Mouse (Mus musculus): ENCODE measurements around the gene Pcyt1b. TPM values are rescaled to one million over a fixed set of nuclear protein-coding genes. Genes with fewer than 3 reads are reported as not detected.

Gene Pcyt1b
- polyA plus RNA-seq, 1 experiment from 2014 or later = 1.5 TPM

GRCm38 (mm10) chrX:93749165-93749564 is 94.5 kb downstream of the Pcyt1b start:
- no peak overlapping the region for H3K4me3 ChIP-seq
- H3K27ac ChIP-seq (replicated peaks) = no peak overlapping the region
- H3K4me2 ChIP-seq = no peak overlapping the region
- H3K36me3 ChIP-seq = no peaks in the 10 kb centered on the region
- H3K4me1 ChIP-seq = no peaks in the 10 kb centered on the region
- no peaks in the 10 kb centered on the region for H3K9me3 ChIP-seq
- H3K9ac ChIP-seq = no peak overlapping the region
- WGBS = 87% methylated on average over 1 of the region's 1 CpGs
- no peak for ATAC-seq (ENCODE audit: extremely low read depth, insufficient number of reproducible peaks, low FRiP score, low TSS enrichment)
- no peaks in the 10 kb centered on the region for H3K27me3 ChIP-seq (replicated peaks)

- H3K27ac ChIP-seq (replicated peaks) = no peak overlapping the region
- H3K4me2 ChIP-seq = no peak overlapping the region
- H3K36me3 ChIP-seq = no peaks in the 10 kb centered on the region
- WGBS = 67% methylated on average over 6 of the region's 6 CpGs
- no peak overlapping the region for H3K4me3 ChIP-seq
- 0 out of 2 replicates have a peak, but pooled peaks cover 1% of the 10 kb centered on the region for H3K4me1 ChIP-seq
- no peak overlapping the region for H3K9ac ChIP-seq
- ATAC-seq (ENCODE audit: extremely low read depth, insufficient number of reproducible peaks, low FRiP score, low TSS enrichment) = no peak
- no peaks in the 10 kb centered on the region for H3K27me3 ChIP-seq (replicated peaks)
- H3K9me3 ChIP-seq = no peaks in the 10 kb centered on the region
These were observed 95.9 kb downstream of the Pcyt1b start for GRCm38 (mm10) chrX:93750566-93750965.

- Histone ChIP-seq H3K4me2 (no peak overlapping the region), H3K9ac (no peak overlapping the region), H3K36me3 (no peaks in the 10 kb centered on the region), H3K27me3 (replicated peaks) (0 out of 2 replicates have a peak, but pooled peaks cover 3% of the 10 kb centered on the region), H3K4me1 (peaks cover 14% of the 10 kb centered on the region; the same call in 1 of the 2 replicates), H3K4me3 (no peak overlapping the region), H3K27ac (replicated peaks) (no peak overlapping the region), H3K9me3 (no peaks in the 10 kb centered on the region)
- 55% methylated on average over 11 of the region's 11 CpGs for WGBS
- no peak for ATAC-seq (ENCODE audit: extremely low read depth, insufficient number of reproducible peaks, low FRiP score, low TSS enrichment)
These were observed 100.7 kb downstream of the Pcyt1b start for GRCm38 (mm10) chrX:93755210-93755842.

- Histone ChIP-seq H3K4me3 (no peak overlapping the region), H3K9me3 (no peaks in the 10 kb centered on the region), H3K36me3 (no peaks in the 10 kb centered on the region), H3K4me1 (peaks cover 14% of the 10 kb centered on the region; the same call in 1 of the 2 replicates), H3K27me3 (replicated peaks) (peaks cover 4% of the 10 kb centered on the region; the same call in 1 of the 2 replicates), H3K27ac (replicated peaks) (no peak overlapping the region), H3K9ac (no peak overlapping the region), H3K4me2 (no peak overlapping the region)
- no peak for ATAC-seq (ENCODE audit: extremely low read depth, insufficient number of reproducible peaks, low FRiP score, low TSS enrichment)
- 55% methylated on average over 7 of the region's 7 CpGs for WGBS
These were observed 102.3 kb downstream of the Pcyt1b start for GRCm38 (mm10) chrX:93756867-93757455.

- no peaks in the 10 kb centered on the region for H3K9me3 ChIP-seq
- H3K27ac ChIP-seq (replicated peaks) = no peak overlapping the region
- WGBS = 72% methylated on average over 3 of the region's 3 CpGs
- peaks cover 15% of the 10 kb centered on the region for H3K27me3 ChIP-seq (replicated peaks)
- ATAC-seq (ENCODE audit: extremely low read depth, insufficient number of reproducible peaks, low FRiP score, low TSS enrichment) = no peak
- H3K4me1 ChIP-seq = peaks cover 11% of the 10 kb centered on the region; the same call in 1 of the 2 replicates
- H3K9ac ChIP-seq = no peak overlapping the region
- peaks cover 7% of the 10 kb centered on the region for H3K36me3 ChIP-seq
- H3K4me2 ChIP-seq = no peak overlapping the region
- no peak overlapping the region for H3K4me3 ChIP-seq
These were observed 106.1 kb downstream of the Pcyt1b start for GRCm38 (mm10) chrX:93760770-93761169.

GRCm38 (mm10) chrX:93789562-93789961 is 134.9 kb downstream of the Pcyt1b start:
- Histone ChIP-seq H3K9me3 (no peaks in the 10 kb centered on the region), H3K9ac (no peak overlapping the region), H3K36me3 (peaks cover 6% of the 10 kb centered on the region; the same call in 1 of the 2 replicates), H3K4me1 (no peaks in the 10 kb centered on the region), H3K4me2 (no peak overlapping the region), H3K27ac (replicated peaks) (no peak overlapping the region), H3K4me3 (no peak overlapping the region), H3K27me3 (replicated peaks) (0 out of 2 replicates have a peak, but pooled peaks cover 5% of the 10 kb centered on the region)
- WGBS = 75% methylated on average over 1 of the region's 1 CpGs
- ATAC-seq (ENCODE audit: extremely low read depth, insufficient number of reproducible peaks, low FRiP score, low TSS enrichment) = no peak

GRCm38 (mm10) chrX:93793168-93793567 is 138.5 kb downstream of the Pcyt1b start:
- H3K36me3 ChIP-seq = peaks cover 8% of the 10 kb centered on the region; the same call in 1 of the 2 replicates
- no peak overlapping the region for H3K4me3 ChIP-seq
- no peak overlapping the region for H3K27ac ChIP-seq (replicated peaks)
- no peaks in the 10 kb centered on the region for H3K27me3 ChIP-seq (replicated peaks)
- no peak for ATAC-seq (ENCODE audit: extremely low read depth, insufficient number of reproducible peaks, low FRiP score, low TSS enrichment)
- H3K4me1 ChIP-seq = no peaks in the 10 kb centered on the region
- no peaks in the 10 kb centered on the region for H3K9me3 ChIP-seq
- H3K9ac ChIP-seq = no peak overlapping the region
- no peak overlapping the region for H3K4me2 ChIP-seq

Other genes starting within 250 kb of the Pcyt1b start
- gene Pola1, start 22.7 kb upstream of the Pcyt1b start, polyA plus RNA-seq (2015; fragmentation: Nextera tagmentation; extraction: Ambion mirVana) = 9.8 and 10.8 TPM in 2 replicates
- 130 TPM in 2 replicates for gene Pdk3, start 177.3 kb downstream of the Pcyt1b start, polyA plus RNA-seq (2015; fragmentation: Nextera tagmentation; extraction: Ambion mirVana)

Measured in heart, embryonic 13.5 days (tissue).